Mouse (Mus musculus) heart, embryonic 12.5 days (tissue): ENCODE data around the gene Vcan. TPM values are rescaled to one million over a fixed set of nuclear protein-coding genes. Genes with fewer than 3 reads are reported as not detected.

Source experiments
- ATAC-seq: fragments of 200-750 bp; cut with Nextera tagmentation; 2 replicates; pipeline ENCODE4 v1.8.0; 2017; ENCODE audit warnings: moderate TSS enrichment, moderate library complexity; ENCODE audit not compliant: insufficient number of reproducible peaks, low FRiP score
- H3K27ac ChIP-seq: fragments of 300-500 bp; sonication (generic); 2 replicates; pipeline ENCODE4 v1.5.1; 2016; ENCODE audit warnings: mild to moderate bottlenecking, moderate library complexity; ENCODE audit not compliant: poor library complexity, severe bottlenecking
- H3K27me3 ChIP-seq: fragments of 300-500 bp; sonication (generic); replicated peaks from 2 replicates; pipeline ENCODE4 v1.6.1; 2016; ENCODE audit warnings: mild to moderate bottlenecking, moderate library complexity
- H3K36me3 ChIP-seq: fragments of 300-500 bp; sonication (generic); 2 replicates; pipeline ENCODE4 v1.6.1; 2016; ENCODE audit warnings: mild to moderate bottlenecking, moderate library complexity
- H3K4me1 ChIP-seq: fragments of 300-500 bp; sonication (generic); replicated peaks from 2 replicates; pipeline ENCODE4 v1.6.1; 2016; ENCODE audit warnings: mild to moderate bottlenecking
- H3K4me2 ChIP-seq: fragments of 300-500 bp; sonication (generic); 2 replicates; pipeline ENCODE4 v1.6.1; 2016; ENCODE audit warnings: mild to moderate bottlenecking, moderate library complexity
- H3K4me3 ChIP-seq: fragments of 300-500 bp; sonication (generic); 2 replicates; pipeline ENCODE4 v1.5.1; 2016; ENCODE audit warnings: mild to moderate bottlenecking
- H3K9ac ChIP-seq: fragments of 300-500 bp; sonication (generic); 2 replicates; pipeline ENCODE4 v1.6.1; 2016; ENCODE audit warnings: mild to moderate bottlenecking, moderate library complexity
- H3K9me3 ChIP-seq: fragments of 300-500 bp; sonication (generic); replicated peaks from 2 replicates; pipeline ENCODE4 v1.6.1; 2016; ENCODE audit warnings: mild to moderate bottlenecking, moderate library complexity
- WGBS: fragments of 180-500 bp; shearing (Covaris S2); methylation state at CpG from one replicate; pipeline ENCODE4 v1.1.7; 2016; 5-methylcytosine and 5-hydroxymethylcytosine counted together
- polyA plus RNA-seq: library from polyadenylated mRNA; unstranded; fragments of >200 nt; fragmentation: Nextera tagmentation; extraction: Ambion mirVana; gene quantifications from 2 replicates; pipeline ENCODE4 v1.2.1, GENCODE M21; 2016

The Vcan gene
- polyA plus RNA-seq, 1 experiment from 2014 or later: 134 TPM

GRCm38 (mm10) chr13:89668981-89669880 lies 73.1 kb downstream of the Vcan start:
- Histone ChIP-seq H3K4me3 (no peak overlapping the region), H3K27ac (no peak overlapping the region), H3K4me1 (peaks cover 6% of the 10 kb centered on the region; the same call in 1 of the 2 replicates), H3K36me3 (peaks cover 46% of the 10 kb centered on the region), H3K27me3 (no peaks in the 10 kb centered on the region), H3K4me2 (no peak overlapping the region), H3K9ac (no peak overlapping the region), H3K9me3 (no peaks in the 10 kb centered on the region)
- no peak for ATAC-seq
- WGBS: 61% methylated on average over 10 of the region's 10 CpGs

- H3K36me3 ChIP-seq: peaks cover 50% of the 10 kb centered on the region
- no peak overlapping the region for H3K4me2 ChIP-seq
- no peak for ATAC-seq
- peaks cover 6% of the 10 kb centered on the region; the same call in 1 of the 2 replicates for H3K4me1 ChIP-seq
- H3K4me3 ChIP-seq: no peak overlapping the region
- H3K27me3 ChIP-seq: no peaks in the 10 kb centered on the region
- no peak overlapping the region for H3K27ac ChIP-seq
- WGBS: 70% methylated on average over 1 of the region's 1 CpGs
- no peaks in the 10 kb centered on the region for H3K9me3 ChIP-seq
- H3K9ac ChIP-seq: no peak overlapping the region
Observed at GRCm38 (mm10) chr13:89668069-89668468, 74.2 kb downstream of the Vcan start.

- no peak for ATAC-seq
- Histone ChIP-seq H3K4me2 (no peak overlapping the region), H3K9me3 (no peaks in the 10 kb centered on the region), H3K27me3 (no peaks in the 10 kb centered on the region), H3K4me1 (no peaks in the 10 kb centered on the region), H3K4me3 (no peak overlapping the region), H3K27ac (no peak overlapping the region), H3K9ac (no peak overlapping the region), H3K36me3 (peaks cover 40% of the 10 kb centered on the region)
- WGBS: 78% methylated on average over 2 of the region's 2 CpGs
Observed at GRCm38 (mm10) chr13:89661688-89662087, 80.6 kb downstream of the Vcan start.

GRCm38 (mm10) chr13:89657046-89657445 lies 85.3 kb downstream of the Vcan start:
- H3K36me3 ChIP-seq: peaks cover 33% of the 10 kb centered on the region
- H3K9me3 ChIP-seq: no peaks in the 10 kb centered on the region
- no peaks in the 10 kb centered on the region for H3K4me1 ChIP-seq
- 0 out of 2 replicates have a peak overlapping the region, but pooled peaks have one; percentile 38 for H3K27ac ChIP-seq
- no peak for ATAC-seq
- H3K9ac ChIP-seq: no peak overlapping the region
- WGBS: 67% methylated on average over 11 of the region's 11 CpGs
- H3K4me2 ChIP-seq: peak overlapping the region; percentile 26; the same call in 1 of the 2 replicates
- H3K4me3 ChIP-seq: no peak overlapping the region
- no peaks in the 10 kb centered on the region for H3K27me3 ChIP-seq

- Histone ChIP-seq H3K27me3 (no peaks in the 10 kb centered on the region), H3K4me2 (no peak overlapping the region), H3K9ac (no peak overlapping the region), H3K36me3 (peaks cover 22% of the 10 kb centered on the region), H3K27ac (no peak overlapping the region), H3K4me1 (no peaks in the 10 kb centered on the region), H3K4me3 (no peak overlapping the region), H3K9me3 (no peaks in the 10 kb centered on the region)
- no peak for ATAC-seq
- 77% methylated on average over 2 of the region's 2 CpGs for WGBS
Observed at GRCm38 (mm10) chr13:89653279-89653678, 89.0 kb downstream of the Vcan start.

- 47% methylated on average over 1 of the region's 1 CpGs for WGBS
- Histone ChIP-seq H3K4me3 (no peak overlapping the region), H3K4me1 (no peaks in the 10 kb centered on the region), H3K27ac (no peak overlapping the region), H3K36me3 (peaks cover 22% of the 10 kb centered on the region), H3K27me3 (no peaks in the 10 kb centered on the region), H3K9ac (no peak overlapping the region), H3K9me3 (no peaks in the 10 kb centered on the region), H3K4me2 (no peak overlapping the region)
- ATAC-seq: no peak
Observed at GRCm38 (mm10) chr13:89652773-89653172, 89.5 kb downstream of the Vcan start.

- H3K36me3 ChIP-seq: no peaks in the 10 kb centered on the region
- no peak overlapping the region for H3K4me2 ChIP-seq
- H3K9me3 ChIP-seq: no peaks in the 10 kb centered on the region
- no peak overlapping the region for H3K9ac ChIP-seq
- no peak for ATAC-seq
- WGBS: 93% methylated on average over 2 of the region's 2 CpGs
- H3K27ac ChIP-seq: no peak overlapping the region
- no peaks in the 10 kb centered on the region for H3K27me3 ChIP-seq
- no peaks in the 10 kb centered on the region for H3K4me1 ChIP-seq
- H3K4me3 ChIP-seq: no peak overlapping the region
Observed at GRCm38 (mm10) chr13:89645589-89645988, 96.7 kb downstream of the Vcan start.

- Histone ChIP-seq H3K9me3 (no peaks in the 10 kb centered on the region), H3K27me3 (no peaks in the 10 kb centered on the region), H3K9ac (no peak overlapping the region), H3K4me2 (no peak overlapping the region), H3K4me1 (no peaks in the 10 kb centered on the region), H3K4me3 (no peak overlapping the region), H3K36me3 (no peaks in the 10 kb centered on the region), H3K27ac (no peak overlapping the region)
- 80% methylated on average over 3 of the region's 3 CpGs for WGBS
- ATAC-seq: no peak
Observed at GRCm38 (mm10) chr13:89637012-89637411, 105.3 kb downstream of the Vcan start.

- H3K4me2 ChIP-seq: no peak overlapping the region
- H3K9me3 ChIP-seq: no peaks in the 10 kb centered on the region
- H3K27me3 ChIP-seq: no peaks in the 10 kb centered on the region
- no peaks in the 10 kb centered on the region for H3K4me1 ChIP-seq
- H3K36me3 ChIP-seq: no peaks in the 10 kb centered on the region
- H3K4me3 ChIP-seq: no peak overlapping the region
- no peak overlapping the region for H3K27ac ChIP-seq
- no peak for ATAC-seq
- WGBS: 28% methylated on average over 4 of the region's 4 CpGs
- H3K9ac ChIP-seq: no peak overlapping the region
Observed at GRCm38 (mm10) chr13:89634137-89634683, 108.1 kb downstream of the Vcan start.

- H3K4me2 ChIP-seq: no peak overlapping the region
- no peaks in the 10 kb centered on the region; the same call in 1 of the 2 replicates for H3K36me3 ChIP-seq
- no peak overlapping the region for H3K4me3 ChIP-seq
- no peaks in the 10 kb centered on the region for H3K9me3 ChIP-seq
- no peaks in the 10 kb centered on the region for H3K27me3 ChIP-seq
- H3K4me1 ChIP-seq: no peaks in the 10 kb centered on the region
- H3K9ac ChIP-seq: no peak overlapping the region
- 77% methylated on average over 3 of the region's 3 CpGs for WGBS
- no peak for ATAC-seq
- no peak overlapping the region for H3K27ac ChIP-seq
Observed at GRCm38 (mm10) chr13:89619064-89619463, 123.2 kb downstream of the Vcan start.

GRCm38 (mm10) chr13:89607399-89607798 lies 134.9 kb downstream of the Vcan start:
- 79% methylated on average over 3 of the region's 3 CpGs for WGBS
- Histone ChIP-seq H3K36me3 (no peaks in the 10 kb centered on the region), H3K4me3 (no peak overlapping the region), H3K27ac (no peak overlapping the region), H3K9me3 (no peaks in the 10 kb centered on the region), H3K9ac (no peak overlapping the region), H3K27me3 (no peaks in the 10 kb centered on the region), H3K4me2 (no peak overlapping the region), H3K4me1 (no peaks in the 10 kb centered on the region)
- no peak for ATAC-seq
